Mouse (Mus musculus) liver, embryonic 14.5 days (tissue): ENCODE measurements at regions not wholly inside any gene's neighbourhood (a gene's known extent, or its start where the extent isn't known, plus 50 kb on each side); places are given as distances from the start of the nearest gene placed in this dataset.

Experiments used
- ATAC-seq: fragments of 200-750 bp; cut with Nextera tagmentation; 2 replicates; pipeline ENCODE4 v1.8.0; 2017; ENCODE audit warnings: moderate number of reproducible peaks, mild to moderate bottlenecking, moderate library complexity; ENCODE audit not compliant: insufficient read depth
- DNase-seq, 3 experiments: peaks; one replicate each; pipeline ENCODE4 v3.0.0-alpha.2; 2012 to 2013; ENCODE audit warnings: low read depth in 3 of 3, low spot score in 3 of 3
- H3K27ac ChIP-seq: fragments of 300-500 bp; sonication (generic); 2 replicates; pipeline ENCODE4 v1.5.1; 2014; ENCODE audit warnings: moderate library complexity, mild to moderate bottlenecking, control low read depth, inconsistent platforms
- H3K27me3 ChIP-seq: fragments of 300-500 bp; sonication (generic); 2 replicates; pipeline ENCODE4 v1.6.1; 2014; ENCODE audit warnings: mild to moderate bottlenecking, low read length, moderate library complexity; ENCODE audit not compliant: control insufficient read depth, insufficient read depth
- H3K36me3 ChIP-seq: fragments of 300-500 bp; sonication (generic); replicated peaks from 2 replicates; pipeline ENCODE4 v1.6.1; 2014; ENCODE audit warnings: low read depth; ENCODE audit not compliant: control insufficient read depth, insufficient read depth
- H3K4me1 ChIP-seq, 2 experiments: fragments of 200-500 bp in 1 of 2; fragments of 300-500 bp in 1 of 2; sonication (generic) in 1 of 2; replicated peaks; 2 replicates each; pipeline ENCODE4 v1.6.1; 2012 to 2014; ENCODE audit warnings: antibody characterized with exemption in 1 of 2, inconsistent platforms in 1 of 2, low read length in 1 of 2; ENCODE audit not compliant: control insufficient read depth in 2 of 2, insufficient read depth in 2 of 2
- H3K4me2 ChIP-seq: fragments of 300-500 bp; sonication (generic); 2 replicates; pipeline ENCODE4 v1.6.1; 2014; ENCODE audit warnings: low read depth, mild to moderate bottlenecking, control low read depth, moderate library complexity
- H3K4me3 ChIP-seq, 2 experiments: fragments of 200-500 bp in 1 of 2; fragments of 300-500 bp in 1 of 2; sonication (generic) in 1 of 2; 2 replicates each; pipeline ENCODE4 v1.5.1; 2012 to 2014; ENCODE audit warnings: low read depth in 2 of 2, low read length in 2 of 2, mild to moderate bottlenecking in 2 of 2, control low read depth in 1 of 2, inconsistent platforms in 1 of 2, moderate library complexity in 1 of 2; ENCODE audit not compliant: insufficient read depth in 1 of 2
- H3K9ac ChIP-seq: fragments of 300-500 bp; sonication (generic); replicated peaks from 2 replicates; pipeline ENCODE4 v1.6.1; 2014; ENCODE audit warnings: mild to moderate bottlenecking, control low read depth, moderate library complexity
- H3K9me3 ChIP-seq: fragments of 300-500 bp; sonication (generic); 2 replicates; pipeline ENCODE4 v1.6.1; 2016; ENCODE audit warnings: low read length, mixed read lengths; ENCODE audit not compliant: control insufficient read depth
- CTCF ChIP-seq: IDR thresholded peaks from 2 replicates; pipeline ENCODE4 v1.5.1; 2016; ENCODE audit warnings: antibody characterized with exemption, low read depth, control low read depth
- EP300 ChIP-seq: IDR thresholded peaks from 2 replicates; pipeline ENCODE4 v1.6.1; 2016; ENCODE audit warnings: antibody characterized with exemption, low read depth
- WGBS: fragments of 180-500 bp; shearing (Covaris S2); extraction: QIAGEN DNeasy Blood & Tissue Kit; methylation state at CpG from one replicate; pipeline ENCODE4 v1.1.7; 2014; ENCODE audit not compliant: insufficient replicate concordance; 5-methylcytosine and 5-hydroxymethylcytosine counted together

DNA sequence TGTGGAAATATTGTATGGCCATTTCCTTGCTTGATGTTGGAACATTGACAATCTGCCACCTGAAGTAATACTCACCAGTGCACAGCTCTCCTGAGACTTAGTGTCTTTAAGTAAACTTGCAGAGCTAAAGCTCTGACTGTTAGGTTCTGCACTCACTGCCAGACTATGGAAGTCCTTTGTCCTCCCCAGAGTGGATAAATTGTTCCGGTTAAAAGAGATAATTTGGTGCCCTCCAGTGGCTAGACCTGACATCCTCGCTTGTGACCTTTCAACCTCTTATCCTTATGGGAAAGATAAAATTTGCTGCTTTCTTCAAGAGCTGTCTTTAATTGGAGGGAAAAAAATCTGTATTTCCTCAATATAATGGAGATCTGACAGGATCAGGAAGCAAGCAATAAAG lies 639.3 kb upstream of the Adgra3 start:
- Histone ChIP-seq H3K9me3 (no peaks in the 10 kb centered on the region), H3K27me3 (no peaks in the 10 kb centered on the region), H3K9ac (no peak overlapping the region), H3K4me2 (no peak overlapping the region), H3K36me3 (no peaks in the 10 kb centered on the region), H3K27ac (no peak overlapping the region), H3K4me3 (no peak overlapping the region), H3K4me1 (no peaks in the 10 kb centered on the region)
- DNase-seq (no peak), ATAC-seq (no peak)
- WGBS: 11% methylated on average over 2 of the region's 2 CpGs
- TF ChIP-seq CTCF: no peak
- no peak for TF ChIP-seq EP300

DNA sequence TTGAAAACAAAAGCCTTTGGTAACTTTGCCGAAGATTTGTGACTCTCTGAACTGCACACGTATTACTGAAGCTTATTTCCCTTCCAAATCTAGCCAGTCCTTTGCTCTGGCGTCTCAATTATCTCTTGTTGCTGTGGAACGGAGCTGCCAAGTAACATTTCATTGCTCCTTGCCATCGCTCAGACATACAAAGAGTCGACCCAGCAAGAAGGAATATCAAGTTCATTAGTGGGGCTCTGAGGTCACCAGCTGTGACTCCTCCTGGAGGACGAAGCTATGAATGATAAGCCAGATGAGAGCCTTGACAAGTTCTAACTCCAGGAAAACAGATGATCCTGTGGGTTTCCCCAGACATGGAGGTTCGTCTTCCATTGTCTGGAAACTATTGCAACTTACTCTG lies 638.8 kb upstream of the Adgra3 start:
- 44% methylated on average over 8 of the region's 8 CpGs for WGBS
- ATAC-seq (no peak), DNase-seq (no peak)
- Histone ChIP-seq H3K36me3 (no peaks in the 10 kb centered on the region), H3K9me3 (no peaks in the 10 kb centered on the region), H3K4me1 (no peaks in the 10 kb centered on the region), H3K27me3 (no peaks in the 10 kb centered on the region), H3K9ac (no peak overlapping the region), H3K4me2 (no peak overlapping the region), H3K27ac (no peak overlapping the region), H3K4me3 (no peak overlapping the region)
- no peak for TF ChIP-seq CTCF
- TF ChIP-seq EP300: no peak

GRCm38 (mm10) chr5:50688362-50688761 lies 629.6 kb upstream of the Adgra3 start:
- no peak overlapping the region for H3K9ac ChIP-seq
- no peaks in the 10 kb centered on the region for H3K9me3 ChIP-seq
- DNase-seq (no peak), ATAC-seq (no peak)
- no peak for TF ChIP-seq CTCF
- TF ChIP-seq EP300: no peak
- 36% methylated on average over 2 of the region's 2 CpGs for WGBS
- H3K4me1 ChIP-seq: no peaks in the 10 kb centered on the region
- H3K27ac ChIP-seq: no peak overlapping the region
- H3K4me3 ChIP-seq: no peak overlapping the region
- H3K27me3 ChIP-seq: no peaks in the 10 kb centered on the region
- H3K4me2 ChIP-seq: no peak overlapping the region
- H3K36me3 ChIP-seq: no peaks in the 10 kb centered on the region

- no peaks in the 10 kb centered on the region for H3K27me3 ChIP-seq
- H3K4me3 ChIP-seq: no peak overlapping the region
- no peak overlapping the region for H3K4me2 ChIP-seq
- H3K36me3 ChIP-seq: no peaks in the 10 kb centered on the region
- WGBS: 57% methylated on average over 5 of the region's 5 CpGs
- no peaks in the 10 kb centered on the region for H3K9me3 ChIP-seq
- no peak for ATAC-seq
- H3K27ac ChIP-seq: no peak overlapping the region
- TF ChIP-seq EP300: no peak
- TF ChIP-seq CTCF: no peak
- H3K9ac ChIP-seq: no peak overlapping the region
- no peak for DNase-seq
- no peaks in the 10 kb centered on the region for H3K4me1 ChIP-seq
Measured at GRCm38 (mm10) chr5:50683966-50684365, 625.2 kb upstream of the Adgra3 start.

DNA sequence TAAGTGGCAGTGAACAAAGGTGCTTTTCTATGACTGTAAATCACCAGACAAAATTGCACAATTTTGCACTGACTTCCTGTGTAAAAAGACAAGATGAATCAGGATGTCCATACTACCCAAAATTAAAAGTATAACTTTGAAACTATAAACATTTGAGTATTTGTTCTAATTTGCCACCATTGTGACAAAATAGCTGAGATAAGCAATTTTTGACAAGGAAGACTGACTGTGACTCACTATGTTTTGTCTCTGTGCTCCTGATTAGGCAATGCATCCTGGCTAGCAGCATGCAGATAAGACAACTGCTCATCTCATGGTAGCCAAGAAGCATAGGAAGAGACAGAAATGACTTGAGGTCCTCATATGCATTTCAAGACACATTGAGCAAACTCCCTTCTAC lies 577.7 kb upstream of the Adgra3 start:
- no peak overlapping the region for H3K27ac ChIP-seq
- H3K4me3 ChIP-seq: no peak overlapping the region
- H3K9ac ChIP-seq: no peak overlapping the region
- no peak for DNase-seq
- no peak overlapping the region for H3K4me2 ChIP-seq
- H3K9me3 ChIP-seq: no peaks in the 10 kb centered on the region
- TF ChIP-seq EP300: no peak
- no peak for TF ChIP-seq CTCF
- ATAC-seq: no peak
- H3K4me1 ChIP-seq: no peaks in the 10 kb centered on the region
- no peaks in the 10 kb centered on the region for H3K36me3 ChIP-seq
- no peaks in the 10 kb centered on the region for H3K27me3 ChIP-seq

DNA sequence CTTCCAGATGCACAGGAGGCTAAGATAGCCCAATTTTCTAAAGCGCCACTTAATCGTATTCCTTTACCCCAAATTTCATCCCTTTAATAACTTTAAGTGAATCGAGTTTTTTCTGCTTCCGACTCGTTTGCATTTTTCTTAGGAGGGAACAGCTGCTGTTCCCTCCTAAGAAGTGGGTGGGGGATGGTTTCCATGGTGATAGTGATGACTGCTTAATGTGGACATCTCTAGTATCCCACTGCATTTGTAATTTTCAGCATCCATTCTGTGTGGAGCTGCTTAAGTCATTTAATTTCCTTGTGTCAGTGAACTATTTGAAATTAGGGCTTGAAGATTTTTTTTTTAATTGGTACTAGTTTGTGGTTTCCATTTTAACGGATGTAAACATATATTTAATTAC lies 567.8 kb upstream of the Adgra3 start:
- no peak for DNase-seq
- TF ChIP-seq CTCF (no peak), EP300 (no peak)
- no peak overlapping the region for H3K4me2 ChIP-seq
- H3K36me3 ChIP-seq: no peaks in the 10 kb centered on the region
- no peak overlapping the region for H3K9ac ChIP-seq
- no peak overlapping the region for H3K4me3 ChIP-seq
- WGBS: 57% methylated on average over 6 of the region's 6 CpGs
- H3K27me3 ChIP-seq: no peaks in the 10 kb centered on the region
- no peaks in the 10 kb centered on the region for H3K4me1 ChIP-seq
- no peak overlapping the region for H3K27ac ChIP-seq
- ATAC-seq: no peak
- H3K9me3 ChIP-seq: no peaks in the 10 kb centered on the region
